Mouse (Mus musculus): ENCODE data around the gene Notch3. TPM values are rescaled to one million over a fixed set of nuclear protein-coding genes. Genes with fewer than 3 reads are reported as not detected.
"Not testable (repeated sequence)": the region's sequence is repeated elsewhere in the genome, so short reads cannot be mapped to it uniquely, and the experiment has no call there.

Notch3 gene
- total RNA-seq, 2 experiments from 2014 or later = 10.7 to 14.8 TPM

DNA sequence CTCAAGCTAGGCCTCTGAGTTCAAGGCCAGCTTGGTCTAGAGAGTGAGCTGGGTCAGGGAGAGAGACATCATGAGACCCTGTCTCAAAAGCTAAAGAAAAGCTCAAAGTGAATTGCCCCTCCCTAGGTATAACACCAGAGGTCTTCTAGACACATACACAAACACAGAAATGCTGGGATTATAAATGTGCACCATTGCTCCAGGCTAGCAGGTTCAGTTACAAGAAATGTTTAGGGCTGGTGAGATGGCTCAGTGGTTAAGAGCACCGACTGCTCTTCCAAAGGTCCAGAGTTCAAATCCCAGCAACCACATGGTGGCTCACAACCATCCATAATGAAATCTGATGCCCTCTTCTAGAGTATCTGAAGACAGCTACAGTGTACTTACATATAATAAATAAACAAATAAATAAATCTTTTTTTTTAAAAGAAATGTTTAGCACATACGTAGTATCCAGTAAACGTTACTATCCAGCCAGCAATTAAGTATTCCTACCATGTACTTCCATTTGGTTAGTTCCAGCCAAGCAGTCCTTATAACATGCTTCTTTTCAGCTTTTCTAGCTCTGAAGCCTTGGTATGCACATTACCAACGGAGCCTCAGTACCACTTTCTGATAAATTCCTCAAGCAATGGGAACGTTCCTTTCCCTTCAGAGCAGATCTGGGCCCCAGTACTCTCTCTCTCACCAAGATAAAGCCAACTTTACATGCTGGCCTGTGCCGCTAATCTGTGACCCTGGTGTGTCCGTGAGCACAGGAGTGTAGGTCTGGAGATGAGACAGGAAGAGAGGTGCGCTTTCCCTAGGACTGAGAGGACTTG, 54.0 kb downstream of the Notch3 start:
- no peak for DNase-seq
- Histone ChIP-seq H3K4me3 (no peak overlapping the region), H3K27ac (no peak overlapping the region)
- intact Hi-C loops (cut with DNase I) = no loop called here
- no peak for TF ChIP-seq CTCF (IDR thresholded peaks at IDR 0.05)

DNA sequence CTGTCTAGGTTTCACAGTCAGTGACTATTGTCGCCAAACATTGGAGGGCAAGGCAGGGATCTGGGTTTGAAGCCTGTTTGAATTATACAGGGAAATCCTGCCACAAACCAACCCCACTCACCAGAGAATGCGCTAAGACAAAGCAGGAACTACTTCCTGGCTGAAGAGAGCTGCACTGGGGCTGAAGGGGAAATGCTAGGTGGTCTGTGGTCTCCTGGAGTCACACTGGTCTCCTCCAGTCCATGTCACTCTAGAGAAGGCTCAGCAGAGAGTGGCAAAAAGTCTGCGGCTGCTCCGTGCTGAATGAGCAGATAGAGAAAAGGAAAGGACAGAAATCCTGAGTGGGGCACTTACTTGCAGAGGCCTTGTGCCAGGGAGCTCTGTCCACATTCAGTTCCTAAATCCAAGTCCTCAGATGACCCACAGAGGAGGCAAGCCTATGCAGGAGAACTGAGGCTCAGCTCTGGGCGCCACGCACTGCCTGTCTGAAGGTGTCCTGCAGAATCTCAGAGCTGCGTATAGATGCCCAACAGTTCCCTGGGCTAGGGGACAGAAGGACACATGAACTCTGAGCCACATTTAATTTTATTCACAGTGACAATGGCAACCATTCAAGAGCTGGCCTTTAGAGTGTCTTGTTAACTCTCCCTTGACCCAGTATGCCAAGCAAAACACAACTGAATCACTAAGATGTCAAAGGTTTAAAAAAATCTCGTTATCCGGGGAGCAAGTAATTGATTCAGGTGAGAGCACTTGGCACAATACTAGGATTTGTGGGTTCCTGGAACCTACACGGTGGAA, 55.5 kb downstream of the Notch3 start:
- intact Hi-C loops (cut with DNase I) = no loop called here
- Histone ChIP-seq H3K27ac (no peak overlapping the region), H3K4me3 (no peak overlapping the region)
- no peak for DNase-seq
- TF ChIP-seq CTCF (IDR thresholded peaks at IDR 0.05) = no peak

GRCm38 (mm10) chr17:32110424-32110823, 56.2 kb downstream of the Notch3 start:
- TF ChIP-seq CTCF (IDR thresholded peaks at IDR 0.05) = no peak
- intact Hi-C loops (cut with DNase I) = no loop called here
- H3K27ac ChIP-seq = no peak overlapping the region
- no peak for DNase-seq
- H3K4me3 ChIP-seq = no peak overlapping the region

DNA sequence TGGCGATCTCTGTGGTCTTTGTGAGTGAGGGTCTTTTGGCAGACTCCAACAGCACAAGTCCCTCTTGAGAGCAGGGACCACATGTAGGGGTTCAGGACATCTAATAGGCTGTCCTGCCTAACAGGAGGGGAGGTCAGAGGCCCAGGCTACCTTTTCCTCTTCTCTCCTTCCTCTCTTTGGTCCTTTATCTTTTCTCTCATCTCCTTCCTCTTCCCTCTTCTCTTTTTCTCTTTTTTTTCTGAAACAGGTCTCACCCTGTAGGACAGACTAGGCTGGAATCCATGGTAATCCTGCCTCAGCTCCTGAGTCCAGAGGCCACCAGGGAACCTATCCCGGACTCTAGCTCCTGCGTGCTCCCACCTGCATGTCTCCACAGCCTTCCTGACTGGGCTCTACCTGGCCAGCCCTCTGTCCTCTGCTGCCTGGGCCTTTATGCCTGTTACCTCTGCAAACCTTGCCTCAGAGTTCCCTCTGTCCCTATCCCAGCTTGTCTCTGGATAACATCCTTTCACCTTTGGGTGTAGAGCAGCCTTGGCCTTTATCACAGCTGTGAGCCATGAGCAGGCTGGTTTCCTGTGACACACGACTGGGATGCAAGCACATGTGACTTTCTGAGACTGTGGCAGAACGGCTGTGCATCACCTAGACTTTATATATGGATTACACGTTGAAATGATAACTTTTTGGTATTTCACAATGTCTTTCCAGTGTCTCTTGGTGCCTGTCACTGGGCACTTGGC, 57.3 kb downstream of the Notch3 start:
- no peak for DNase-seq
- Histone ChIP-seq H3K4me3 (no peak overlapping the region), H3K27ac (no peak overlapping the region)
- intact Hi-C loops (cut with DNase I) = no loop called here
- no peak for TF ChIP-seq CTCF (IDR thresholded peaks at IDR 0.05)

DNA sequence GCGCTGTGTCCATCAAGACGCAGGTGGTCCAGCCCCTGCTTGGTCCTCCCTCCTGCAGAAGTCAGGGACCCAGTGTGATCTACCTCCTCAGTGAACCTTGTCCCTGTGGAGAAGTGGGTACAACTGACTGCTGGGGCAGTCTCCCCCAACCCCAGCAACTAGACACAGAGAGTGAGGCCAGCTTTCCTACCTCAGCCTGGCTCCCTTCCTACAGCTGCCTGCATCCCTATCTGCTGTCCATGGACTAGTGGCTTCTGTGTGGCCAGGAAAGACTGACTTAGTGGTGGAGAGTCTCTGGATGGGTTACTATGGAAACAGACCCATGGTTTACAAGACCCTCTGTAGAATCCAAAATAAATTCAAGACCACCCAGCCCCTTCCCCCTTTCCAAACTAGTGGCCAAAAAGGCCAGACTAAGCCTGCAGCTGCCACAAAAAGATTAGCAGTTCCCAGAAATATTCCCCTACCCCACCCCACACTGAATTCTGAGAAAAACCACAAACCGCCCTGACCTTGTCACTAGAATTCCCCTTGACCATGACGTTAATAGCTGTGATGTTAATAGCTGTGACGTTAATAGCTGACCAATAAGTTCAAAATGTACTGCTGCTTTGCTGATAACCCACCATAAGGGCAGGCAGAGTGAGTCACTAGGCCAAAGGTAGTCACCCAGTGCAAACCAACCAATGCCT, 58.2 kb downstream of the Notch3 start:
- H3K27ac ChIP-seq; H3K4me3 ChIP-seq; DNase-seq; intact Hi-C loops (cut with DNase I): not testable (repeated sequence)

DNA sequence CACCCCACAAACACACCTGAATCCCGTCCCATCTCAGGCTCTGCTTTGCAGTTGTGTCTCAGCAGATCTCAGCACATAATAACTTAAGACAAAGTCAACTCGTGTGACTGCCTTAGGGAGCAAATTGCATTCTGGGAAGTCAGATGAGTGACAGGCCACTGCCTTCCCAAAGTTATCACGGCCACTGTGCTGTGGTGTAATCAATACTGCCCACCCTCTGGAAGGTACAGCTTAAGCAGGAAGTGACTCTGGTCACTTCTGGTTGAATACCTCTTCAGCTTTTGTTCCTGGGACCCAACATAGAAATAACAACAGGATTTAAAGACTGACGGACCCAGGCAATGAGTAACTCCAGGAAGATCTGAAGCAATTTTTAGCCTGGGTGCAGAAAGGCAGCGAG, 58.8 kb downstream of the Notch3 start:
- no peak overlapping the region for H3K4me3 ChIP-seq
- no peak overlapping the region for H3K27ac ChIP-seq
- intact Hi-C loops (cut with DNase I) = no loop called here
- DNase-seq = no peak
- no peak for TF ChIP-seq CTCF (IDR thresholded peaks at IDR 0.05)

DNA sequence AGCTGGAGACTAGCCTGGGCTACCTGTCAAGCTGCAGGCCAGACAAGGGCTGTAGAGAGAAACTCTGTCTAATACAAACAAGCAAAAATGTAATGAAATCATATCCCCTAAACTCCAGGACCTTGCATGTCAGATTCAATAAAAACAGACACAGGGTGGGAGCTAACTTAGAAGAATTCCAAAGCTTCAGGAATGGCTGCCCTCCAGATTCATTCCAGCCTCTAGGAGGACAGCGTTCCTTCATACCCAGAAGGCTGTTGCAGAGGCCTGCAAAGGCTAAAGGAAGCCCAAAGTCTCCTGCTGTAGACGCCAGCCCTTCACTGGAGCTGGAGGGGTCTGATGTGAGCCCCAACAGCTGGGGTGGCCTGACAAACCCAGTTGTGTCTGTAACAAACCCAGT, 60.3 kb downstream of the Notch3 start:
- DNase-seq = no peak
- intact Hi-C loops (cut with DNase I) = no loop called here
- Histone ChIP-seq H3K27ac (no peak overlapping the region), H3K4me3 (no peak overlapping the region)
- no peak for TF ChIP-seq CTCF (IDR thresholded peaks at IDR 0.05)

DNA sequence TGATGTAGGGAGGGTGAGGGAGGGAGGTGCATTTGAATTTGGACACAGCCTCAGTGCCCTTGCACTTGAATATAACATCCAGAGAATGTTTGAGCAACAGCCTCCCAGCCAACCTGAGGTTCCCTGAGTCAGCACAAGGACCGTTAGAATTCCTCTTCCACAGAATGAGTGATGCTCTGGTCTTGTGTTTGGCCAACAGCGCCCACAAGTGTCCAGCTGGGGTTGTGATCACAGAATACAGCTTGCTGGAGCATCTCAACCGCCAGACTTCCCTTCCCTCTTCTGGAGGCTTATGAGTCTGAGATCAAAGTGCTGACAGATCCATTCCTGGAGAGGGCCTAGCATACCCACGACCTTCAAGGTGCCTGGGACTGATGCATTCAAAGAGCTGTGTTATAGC, 63.6 kb downstream of the Notch3 start:
- peak; percentile 14; the same call in 1 of the 2 replicates for TF ChIP-seq CTCF (IDR thresholded peaks at IDR 0.05)
- no peak for DNase-seq
- Histone ChIP-seq H3K4me3 (no peak overlapping the region), H3K27ac (no peak overlapping the region)
- intact Hi-C loops (cut with DNase I) = no loop called here

DNA sequence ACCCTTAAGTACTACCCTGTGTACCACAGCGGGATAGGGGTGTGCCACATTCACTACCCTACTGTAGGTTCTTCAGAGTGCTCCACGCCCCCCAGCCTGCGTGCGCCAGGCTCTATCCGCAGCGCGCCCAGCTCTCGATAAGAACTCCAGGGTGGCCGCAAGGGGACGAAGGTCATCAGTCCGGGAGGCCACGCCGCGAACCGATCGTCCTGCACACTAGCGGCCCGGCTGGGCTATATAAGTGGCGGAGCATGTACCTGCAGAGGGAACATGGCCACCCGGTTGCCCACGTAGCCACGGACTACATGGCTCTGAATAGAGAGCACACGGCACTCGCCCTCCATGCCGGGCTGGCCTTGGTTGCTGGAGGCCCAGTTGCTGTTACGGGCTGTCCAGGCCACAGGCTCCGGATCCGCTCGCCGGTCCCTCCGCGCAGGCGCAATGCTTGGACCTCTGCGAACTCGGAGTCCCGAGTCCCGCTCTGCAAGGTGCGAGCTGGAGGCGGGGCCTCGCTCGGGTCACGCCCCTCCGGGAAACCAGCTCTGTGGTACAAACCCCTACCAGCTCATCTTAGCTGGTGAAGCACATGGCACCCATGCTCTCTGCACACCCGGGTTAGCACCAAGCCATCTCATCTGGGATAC, 66.6 kb downstream of the Notch3 start:
- peak; percentile 83 for DNase-seq
- Histone ChIP-seq H3K4me3 (peak overlapping the region; percentile 69), H3K27ac (peak overlapping the region; percentile 43; the same call in 1 of the 2 replicates)
- no peak for TF ChIP-seq CTCF (IDR thresholded peaks at IDR 0.05)
- intact Hi-C loops (cut with DNase I) = no loop called here

DNA sequence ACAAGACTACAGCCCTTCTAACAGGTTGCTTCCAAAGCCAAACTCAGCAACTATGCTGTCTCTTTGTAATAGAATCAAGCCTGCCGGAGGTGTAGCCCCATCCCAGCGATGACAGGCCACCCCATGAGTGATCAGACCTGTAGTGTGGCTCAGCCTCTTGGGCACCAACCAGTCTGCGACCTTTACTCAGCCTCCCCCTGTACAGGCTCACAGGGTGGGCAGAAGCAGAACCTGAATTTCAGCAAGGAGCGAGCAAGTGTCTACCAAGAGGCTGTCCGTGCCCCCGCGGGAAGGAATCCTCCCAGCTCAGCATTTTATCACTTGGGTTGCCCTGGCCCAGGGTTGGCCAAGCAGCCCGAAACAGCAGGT, 67.1 kb downstream of the Notch3 start:
- no peak overlapping the region for H3K27ac ChIP-seq
- no peak for TF ChIP-seq CTCF (IDR thresholded peaks at IDR 0.05)
- intact Hi-C loops (cut with DNase I) = no loop called here
- no peak for DNase-seq
- H3K4me3 ChIP-seq = peak overlapping the region; percentile 69

DNA sequence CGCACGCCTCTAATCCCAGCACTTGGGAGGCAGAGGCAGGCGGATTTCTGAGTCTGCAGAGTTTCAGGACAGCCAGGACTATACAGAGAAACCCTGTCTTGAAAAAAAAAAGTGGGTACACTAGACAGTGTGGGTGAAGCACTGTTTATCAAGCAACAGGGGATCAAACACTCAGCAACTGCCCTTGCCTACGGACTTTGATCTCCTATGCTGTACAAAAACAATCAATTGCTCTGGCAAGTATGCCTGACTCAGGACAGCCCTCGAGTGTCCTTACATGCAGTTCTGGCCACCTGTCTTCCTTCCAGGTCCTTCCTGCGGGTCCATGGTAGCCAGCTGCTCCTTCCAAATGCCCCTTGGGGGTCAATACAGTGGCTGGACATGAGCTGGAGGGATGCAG, 67.7 kb downstream of the Notch3 start:
- intact Hi-C loops (cut with DNase I); H3K27ac ChIP-seq; H3K4me3 ChIP-seq; DNase-seq: not testable (repeated sequence)

DNA sequence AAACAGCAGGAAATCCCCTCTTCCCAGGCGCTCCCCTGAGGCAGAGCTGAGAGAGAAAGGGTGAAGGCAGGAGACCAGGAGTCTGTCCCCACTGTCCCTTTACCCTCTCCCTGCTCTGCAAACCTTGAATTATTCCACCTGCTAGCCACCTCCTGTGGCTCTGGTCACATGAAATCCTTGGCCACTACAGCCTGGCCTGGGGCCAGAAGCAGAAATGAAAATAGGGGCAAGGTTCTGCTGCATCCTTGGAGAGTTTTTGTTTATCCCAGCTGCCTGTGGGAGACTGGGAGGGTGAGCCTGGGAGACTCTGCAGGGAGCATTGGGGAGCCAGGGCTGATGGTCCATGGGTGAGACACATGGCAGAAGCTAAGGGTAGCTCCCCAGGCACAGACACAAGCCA, 69.0 kb downstream of the Notch3 start:
- TF ChIP-seq CTCF (IDR thresholded peaks at IDR 0.05) = no peak
- no peak overlapping the region for H3K27ac ChIP-seq
- DNase-seq = no peak
- intact Hi-C loops (cut with DNase I) = no loop called here
- H3K4me3 ChIP-seq = no peak overlapping the region
